Mouse (Mus musculus): ENCODE measurements around the gene Myef2. TPM values are rescaled to one million over a fixed set of nuclear protein-coding genes. Genes with fewer than 3 reads are reported as not detected.

Myef2 gene
- polyA plus RNA-seq, 1 experiment from 2014 or later, result 257 TPM

Other genes starting within 250 kb of the Myef2 start
- 7.1 and 8.0 TPM in 2 replicates for gene Slc24a5, start 55.5 kb downstream of the Myef2 start, polyA plus RNA-seq (2014; fragmentation: Nextera tagmentation; extraction: Ambion mirVana)
- 11.8 and 23.6 TPM in 2 replicates for gene Ctxn2, start 13.0 kb upstream of the Myef2 start, polyA plus RNA-seq (2014; fragmentation: Nextera tagmentation; extraction: Ambion mirVana)
- gene Slc12a1, start 28.8 kb upstream of the Myef2 start, polyA plus RNA-seq (2014; fragmentation: Nextera tagmentation; extraction: Ambion mirVana), result 0.21 TPM in 1 of 2 replicates, not detected in the other
- gene Dut, start 123.5 kb upstream of the Myef2 start, polyA plus RNA-seq (2014; fragmentation: Nextera tagmentation; extraction: Ambion mirVana), result 69.1 and 74.1 TPM in 2 replicates